Mouse (Mus musculus) stomach, postnatal 0 days (tissue): ENCODE results near the gene Bpifa1. TPM values are rescaled to one million over a fixed set of nuclear protein-coding genes. Genes with fewer than 3 reads are reported as not detected.

ENCODE experiments used
- ATAC-seq: fragments of 200-750 bp; cut with Nextera tagmentation; 2 replicates; pipeline ENCODE4 v1.8.0; 2017; ENCODE audit not compliant: low FRiP score, low TSS enrichment
- DNase-seq: peaks from one replicate; pipeline ENCODE4 v3.0.0-alpha.2; 2016; ENCODE audit warnings: low spot score
- H3K27ac ChIP-seq: fragments of 300-500 bp; sonication (generic); replicated peaks from 2 replicates; pipeline ENCODE4 v1.5.1; 2014; ENCODE audit warnings: mild to moderate bottlenecking, control low read depth
- H3K27me3 ChIP-seq: fragments of 300-500 bp; sonication (generic); 2 replicates; pipeline ENCODE4 v1.6.1; 2014; ENCODE audit warnings: low read length; ENCODE audit not compliant: control insufficient read depth, insufficient read depth
- H3K36me3 ChIP-seq: fragments of 300-500 bp; sonication (generic); 2 replicates; pipeline ENCODE4 v1.6.1; 2014; ENCODE audit warnings: low read length, mixed read lengths; ENCODE audit not compliant: control insufficient read depth, insufficient read depth
- H3K4me1 ChIP-seq: fragments of 300-500 bp; sonication (generic); replicated peaks from 2 replicates; pipeline ENCODE4 v1.6.1; 2014; ENCODE audit warnings: antibody characterized with exemption; ENCODE audit not compliant: control insufficient read depth, insufficient read depth
- H3K4me2 ChIP-seq: fragments of 300-500 bp; sonication (generic); replicated peaks from 2 replicates; pipeline ENCODE4 v1.6.1; 2014; ENCODE audit warnings: low read depth, mild to moderate bottlenecking, control low read depth, moderate library complexity
- H3K4me3 ChIP-seq: fragments of 300-500 bp; sonication (generic); 2 replicates; pipeline ENCODE4 v1.5.1; 2014; ENCODE audit warnings: low read depth, low read length, control low read depth
- H3K9ac ChIP-seq: fragments of 300-500 bp; sonication (generic); 2 replicates; pipeline ENCODE4 v1.6.1; 2014; ENCODE audit warnings: mild to moderate bottlenecking, low read length, control low read depth, mixed read lengths
- H3K9me3 ChIP-seq: fragments of 300-500 bp; sonication (generic); 2 replicates; pipeline ENCODE4 v1.6.1; 2016; ENCODE audit warnings: low read length; ENCODE audit not compliant: control insufficient read depth
- CTCF ChIP-seq: IDR thresholded peaks from 2 replicates; pipeline ENCODE4 v1.5.1; 2016; ENCODE audit warnings: antibody characterized with exemption, low read depth, mild to moderate bottlenecking, moderate library complexity
- EP300 ChIP-seq: optimal IDR thresholded peaks from 2 replicates; pipeline ENCODE3; 2016; ENCODE audit warnings: antibody characterized with exemption
- WGBS: fragments of 180-500 bp; shearing (Covaris S2); extraction: QIAGEN DNeasy Blood & Tissue Kit; methylation state at CpG from one replicate; pipeline ENCODE4 v1.1.7; 2014; 5-methylcytosine and 5-hydroxymethylcytosine counted together
- polyA plus RNA-seq: library from polyadenylated mRNA; unstranded; fragments of >200 nt; fragmentation: Nextera tagmentation; extraction: Ambion mirVana; gene quantifications from 2 replicates; pipeline ENCODE4 v1.2.1, GENCODE M21; 2015

Gene Bpifa1
- not detected in 2 replicates for polyA plus RNA-seq

GRCm38 (mm10) chr2:154142580-154142979 lies at the start of gene Bpifa1:
Bpifa1 (plus strand) TSS chr2:154142880.
- TF ChIP-seq EP300 (no peak), CTCF (no peak)
- ATAC-seq, result no peak
- H3K27ac ChIP-seq, result no peak within 1 kb of the TSS

DNA sequence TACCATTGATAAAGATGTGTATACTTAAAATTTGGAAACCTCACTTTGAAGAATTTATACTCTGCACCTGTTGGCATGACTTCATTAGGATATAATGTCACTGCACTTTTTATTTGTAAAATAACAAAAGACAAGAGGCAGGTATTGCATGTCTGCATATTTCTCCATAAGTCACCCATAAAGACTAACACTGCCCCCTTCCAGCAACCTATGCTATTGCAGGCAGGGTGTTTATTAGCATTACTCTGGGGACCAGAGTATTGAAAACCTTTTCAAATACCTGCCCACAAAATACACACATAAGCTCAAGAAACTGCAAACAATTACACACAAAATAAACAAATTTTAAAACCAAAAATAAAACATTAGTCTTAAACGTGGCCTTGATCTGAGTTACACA lies 44.9 kb upstream of the Bpifa1 start:
- H3K4me1 ChIP-seq, result no peaks in the 10 kb centered on the region
- no peaks in the 10 kb centered on the region for H3K36me3 ChIP-seq
- no peaks in the 10 kb centered on the region for H3K9me3 ChIP-seq
- no peaks in the 10 kb centered on the region for H3K27me3 ChIP-seq
- DNase-seq (no peak), ATAC-seq (no peak)
- no peak overlapping the region for H3K9ac ChIP-seq
- H3K4me3 ChIP-seq, result no peak overlapping the region
- H3K4me2 ChIP-seq, result no peak overlapping the region
- WGBS, result 35% methylated on average over 1 of the region's 1 CpGs
- H3K27ac ChIP-seq, result no peak overlapping the region
- TF ChIP-seq CTCF (peak; percentile 63), EP300 (no peak)

More at GRCm38 (mm10) chr2:154142580-154142979, at the start of gene Bpifa1:
- Histone ChIP-seq H3K4me1 (no peaks in the 10 kb centered on the region), H3K9ac (no peak within 1 kb of the TSS), H3K9me3 (no peaks in the 10 kb centered on the region), H3K4me3 (no peak within 1 kb of the TSS), H3K27me3 (no peaks in the 10 kb centered on the region), H3K36me3 (no peaks in the 10 kb centered on the region), H3K4me2 (no peak within 1 kb of the TSS)
- WGBS, result 76% methylated on average over 4 of the region's 4 CpGs
- no peak for DNase-seq

- no peak for ATAC-seq
These were observed 25.3 kb upstream of the Bpifa1 start for GRCm38 (mm10) chr2:154117381-154117780.

DNA sequence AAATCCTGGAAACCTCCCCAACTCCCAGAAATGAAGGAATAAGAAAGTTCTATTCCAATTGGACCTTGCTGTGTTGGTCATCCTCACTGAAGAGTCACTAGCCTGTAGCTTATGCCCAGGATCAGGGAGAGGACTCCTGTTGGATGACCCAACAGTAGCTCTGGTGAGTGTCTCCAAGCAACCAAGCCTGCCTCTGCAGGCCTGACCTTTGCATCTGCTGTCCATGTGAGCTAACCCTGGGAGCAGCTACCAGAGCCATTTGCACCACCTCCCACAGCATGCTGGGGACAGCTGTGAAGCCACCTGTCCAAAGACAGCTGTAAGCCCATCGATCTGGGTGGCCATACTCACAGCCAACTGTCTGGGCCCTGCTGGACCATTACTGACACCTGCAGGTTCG lies 12.6 kb upstream of the Bpifa1 start, which contains the start of gene Bpifa3:
Gene Bpifa3 (plus strand): TSS at position 217 of the 400 bp plus-strand sequence.
- H3K4me3 ChIP-seq, result no peak within 1 kb of the TSS
- ATAC-seq, result no peak
- no peaks in the 10 kb centered on the region for H3K9me3 ChIP-seq
- no peak within 1 kb of the TSS for H3K9ac ChIP-seq
- no peak for DNase-seq
- no peaks in the 10 kb centered on the region for H3K4me1 ChIP-seq
- H3K4me2 ChIP-seq, result no peak within 1 kb of the TSS
- WGBS, result 45% methylated on average over 2 of the region's 2 CpGs
- H3K27me3 ChIP-seq, result no peaks in the 10 kb centered on the region
- no peak within 1 kb of the TSS for H3K27ac ChIP-seq
- TF ChIP-seq EP300, result no peak
- no peak for TF ChIP-seq CTCF
- H3K36me3 ChIP-seq, result no peaks in the 10 kb centered on the region

More at GRCm38 (mm10) chr2:154117381-154117780, 25.3 kb upstream of the Bpifa1 start:
- Histone ChIP-seq H3K36me3 (no peaks in the 10 kb centered on the region), H3K27me3 (no peaks in the 10 kb centered on the region), H3K9ac (no peak overlapping the region), H3K4me2 (no peak overlapping the region), H3K27ac (no peak overlapping the region), H3K4me3 (no peak overlapping the region), H3K4me1 (no peaks in the 10 kb centered on the region), H3K9me3 (no peaks in the 10 kb centered on the region)
- DNase-seq, result no peak
- TF ChIP-seq CTCF, result no peak
- no peak for TF ChIP-seq EP300
- WGBS, result 66% methylated on average over 3 of the region's 3 CpGs

DNA sequence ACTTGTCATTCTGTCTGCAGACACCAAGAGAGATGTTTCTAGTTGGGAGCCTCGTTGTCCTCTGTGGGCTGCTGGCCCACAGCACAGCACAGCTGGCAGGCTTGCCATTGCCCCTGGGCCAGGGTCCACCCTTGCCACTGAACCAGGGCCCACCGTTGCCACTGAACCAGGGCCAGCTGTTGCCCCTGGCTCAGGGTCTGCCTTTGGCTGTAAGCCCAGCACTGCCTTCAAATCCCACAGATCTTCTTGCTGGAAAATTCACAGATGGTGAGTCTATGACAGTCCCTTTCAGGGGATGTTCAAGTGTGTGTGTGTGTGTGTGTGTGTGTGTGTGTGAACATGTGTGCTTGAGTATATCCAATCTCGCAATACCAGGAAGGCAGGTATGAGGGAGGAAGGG lies 1.1 kb downstream of the Bpifa1 start:
- 68% methylated on average over 2 of the region's 3 CpGs for WGBS
- Histone ChIP-seq H3K27ac (no peak overlapping the region), H3K27me3 (no peaks in the 10 kb centered on the region), H3K4me3 (no peak overlapping the region), H3K4me1 (no peaks in the 10 kb centered on the region), H3K4me2 (no peak overlapping the region), H3K9me3 (no peaks in the 10 kb centered on the region), H3K9ac (no peak overlapping the region), H3K36me3 (no peaks in the 10 kb centered on the region)
- ATAC-seq (no peak), DNase-seq (no peak)
- TF ChIP-seq CTCF (no peak), EP300 (no peak)

DNA sequence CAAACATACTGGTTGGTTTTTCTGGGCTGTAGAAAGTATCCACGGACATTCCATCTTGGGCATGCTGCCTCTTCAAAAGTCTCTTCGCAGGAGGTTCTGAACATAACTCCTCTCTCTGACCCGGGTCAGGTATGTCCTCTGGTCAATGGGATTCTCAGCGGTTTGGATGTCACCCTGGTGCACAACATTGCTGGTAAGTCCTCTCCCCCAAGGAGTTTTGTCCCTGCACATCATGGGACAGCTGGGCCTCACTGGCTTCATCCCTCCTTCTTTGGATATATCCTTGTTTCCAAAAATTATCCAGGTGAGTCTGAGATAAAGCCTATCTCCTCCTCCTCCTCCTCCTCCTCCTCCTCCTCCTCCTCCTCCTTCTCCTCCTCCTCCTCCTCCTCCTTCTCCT lies 4.8 kb downstream of the Bpifa1 start:
- Histone ChIP-seq H3K9ac (no peak overlapping the region), H3K4me2 (no peak overlapping the region), H3K9me3 (no peaks in the 10 kb centered on the region), H3K27ac (no peak overlapping the region), H3K4me3 (no peak overlapping the region), H3K36me3 (no peaks in the 10 kb centered on the region), H3K27me3 (no peaks in the 10 kb centered on the region), H3K4me1 (no peaks in the 10 kb centered on the region)
- 84% methylated on average over 4 of the region's 4 CpGs for WGBS
- no peak for DNase-seq
- TF ChIP-seq EP300 (no peak), CTCF (no peak)
- no peak for ATAC-seq
